Mouse (Mus musculus) limb, embryonic 14.5 days (tissue): ENCODE data around the gene 4930452B06Rik. TPM values are rescaled to one million over a fixed set of nuclear protein-coding genes. Genes with fewer than 3 reads are reported as not detected.

ENCODE experiments used
- ATAC-seq: fragments of 200-750 bp; cut with Nextera tagmentation; 2 replicates; pipeline ENCODE4 v1.8.0; 2017; ENCODE audit warnings: low read depth, moderate number of reproducible peaks, moderate TSS enrichment; ENCODE audit not compliant: low FRiP score
- DNase-seq: peaks from one replicate; pipeline ENCODE4 v3.0.0-alpha.2; 2015; ENCODE audit warnings: low spot score
- H3K27ac ChIP-seq: fragments of 300-500 bp; sonication (generic); replicated peaks from 2 replicates; pipeline ENCODE4 v1.5.1; 2014; ENCODE audit warnings: low read depth, mild to moderate bottlenecking, low read length, moderate library complexity, mixed read lengths
- H3K27me3 ChIP-seq: fragments of 300-500 bp; sonication (generic); 2 replicates; pipeline ENCODE4 v1.6.1; 2014; ENCODE audit warnings: low read length, mixed read lengths; ENCODE audit not compliant: control insufficient read depth, insufficient read depth
- H3K36me3 ChIP-seq: fragments of 300-500 bp; sonication (generic); 2 replicates; pipeline ENCODE4 v1.6.1; 2014; ENCODE audit warnings: mild to moderate bottlenecking, low read length, moderate library complexity, mixed read lengths; ENCODE audit not compliant: control insufficient read depth, insufficient read depth
- H3K4me1 ChIP-seq: fragments of 300-500 bp; sonication (generic); 2 replicates; pipeline ENCODE4 v1.6.1; 2014; ENCODE audit warnings: antibody characterized with exemption, low read length, mixed read lengths; ENCODE audit not compliant: control insufficient read depth, insufficient read depth
- H3K4me2 ChIP-seq: fragments of 300-500 bp; sonication (generic); replicated peaks from 2 replicates; pipeline ENCODE4 v1.6.1; 2014; ENCODE audit warnings: low read depth, mild to moderate bottlenecking, low read length, moderate library complexity; ENCODE audit not compliant: severe bottlenecking
- H3K4me3 ChIP-seq: fragments of 300-500 bp; sonication (generic); replicated peaks from 2 replicates; pipeline ENCODE4 v1.5.1; 2014; ENCODE audit warnings: low read length
- H3K9ac ChIP-seq: fragments of 300-500 bp; sonication (generic); 2 replicates; pipeline ENCODE4 v1.6.1; 2014; ENCODE audit warnings: mild to moderate bottlenecking, low read depth, low read length, moderate library complexity; ENCODE audit not compliant: severe bottlenecking
- H3K9me3 ChIP-seq: fragments of 300-500 bp; sonication (generic); 2 replicates; pipeline ENCODE4 v1.6.1; 2016; ENCODE audit warnings: low read length; ENCODE audit not compliant: control insufficient read depth
- POLR2A ChIP-seq: fragments of 200-500 bp; IDR thresholded peaks from 2 replicates; pipeline ENCODE4 v1.8.0; 2012; ENCODE audit warnings: inconsistent platforms, mild to moderate bottlenecking, moderate library complexity, borderline replicate concordance; ENCODE audit not compliant: insufficient read depth, insufficient read length; ENCODE audit errors: extremely low read depth
- WGBS: fragments of 180-500 bp; shearing (Covaris S2); extraction: QIAGEN DNeasy Blood & Tissue Kit; methylation state at CpG from one replicate; pipeline ENCODE4 v1.1.7; 2014; 5-methylcytosine and 5-hydroxymethylcytosine counted together
- polyA plus RNA-seq, 2 experiments: library from polyadenylated mRNA; depleted of rRNA in 1 of 2; stranded (reverse) in 1 of 2; unstranded in 1 of 2; fragments of >200 nt; fragmentation: Nextera tagmentation in 1 of 2; extraction: Ambion mirVana in 1 of 2; gene quantifications; 2 replicates each; pipeline versions ENCODE4 v1.2.1 to v1.2.3; 2012 to 2014

The 4930452B06Rik gene
- polyA plus RNA-seq, 2 experiments = 2.7 to 5.0 TPM

GRCm38 (mm10) chr14:8510288-8510959 lies 155.6 kb downstream of the 4930452B06Rik start:
- 89% methylated on average over 10 of the region's 10 CpGs for WGBS

GRCm38 (mm10) chr14:8508669-8509068 lies 157.4 kb downstream of the 4930452B06Rik start:
- ATAC-seq = no peak
- Histone ChIP-seq H3K27me3 (no peaks in the 10 kb centered on the region), H3K4me2 (no peak overlapping the region), H3K4me3 (no peak overlapping the region), H3K27ac (no peak overlapping the region), H3K9me3 (no peaks in the 10 kb centered on the region), H3K36me3 (no peaks in the 10 kb centered on the region), H3K4me1 (no peaks in the 10 kb centered on the region), H3K9ac (no peak overlapping the region)
- TF ChIP-seq POLR2A = no peak
- DNase-seq = no peak

More at GRCm38 (mm10) chr14:8510288-8510959, 155.6 kb downstream of the 4930452B06Rik start:
- DNase-seq (no peak), ATAC-seq (no peak)
- Histone ChIP-seq H3K9me3 (no peaks in the 10 kb centered on the region), H3K4me3 (no peak overlapping the region), H3K27ac (no peak overlapping the region), H3K9ac (no peak overlapping the region), H3K27me3 (no peaks in the 10 kb centered on the region), H3K36me3 (no peaks in the 10 kb centered on the region), H3K4me1 (no peaks in the 10 kb centered on the region), H3K4me2 (no peak overlapping the region)
- no peak for TF ChIP-seq POLR2A

- no peak overlapping the region for H3K27ac ChIP-seq
- TF ChIP-seq POLR2A = no peak
- H3K9me3 ChIP-seq = no peaks in the 10 kb centered on the region
- H3K4me2 ChIP-seq = no peak overlapping the region
- H3K27me3 ChIP-seq = no peaks in the 10 kb centered on the region
- no peak overlapping the region for H3K4me3 ChIP-seq
- no peak overlapping the region for H3K9ac ChIP-seq
- ATAC-seq = no peak
- no peaks in the 10 kb centered on the region for H3K36me3 ChIP-seq
- no peaks in the 10 kb centered on the region for H3K4me1 ChIP-seq
- DNase-seq = no peak
- 86% methylated on average over 2 of the region's 2 CpGs for WGBS
Measured at GRCm38 (mm10) chr14:8504206-8504605, 161.8 kb downstream of the 4930452B06Rik start.

DNA sequence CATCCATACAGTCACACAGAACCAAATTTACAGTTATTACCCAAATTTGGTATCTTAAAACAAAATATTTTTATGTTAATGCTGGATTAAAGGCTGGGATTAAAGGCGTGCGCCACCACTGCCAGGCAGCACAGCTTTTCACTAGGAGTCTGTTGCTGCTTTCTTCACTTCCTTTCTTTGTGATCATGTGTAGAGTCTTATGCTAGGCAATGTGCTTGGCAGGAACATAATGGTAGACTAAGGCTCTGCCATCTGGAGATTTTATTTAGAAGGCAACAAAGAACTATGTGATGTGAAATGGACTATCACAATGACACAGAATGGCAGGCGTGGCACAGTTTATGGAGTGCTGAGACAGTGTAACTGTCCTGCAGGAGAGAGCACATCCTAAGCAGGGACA lies 162.7 kb downstream of the 4930452B06Rik start:
- Histone ChIP-seq H3K36me3 (no peaks in the 10 kb centered on the region), H3K4me3 (no peak overlapping the region), H3K27ac (no peak overlapping the region), H3K9me3 (no peaks in the 10 kb centered on the region), H3K27me3 (no peaks in the 10 kb centered on the region), H3K9ac (no peak overlapping the region), H3K4me1 (no peaks in the 10 kb centered on the region), H3K4me2 (no peak overlapping the region)
- TF ChIP-seq POLR2A = no peak
- WGBS = 96% methylated on average over 3 of the region's 3 CpGs
- no peak for ATAC-seq
- DNase-seq = no peak

DNA sequence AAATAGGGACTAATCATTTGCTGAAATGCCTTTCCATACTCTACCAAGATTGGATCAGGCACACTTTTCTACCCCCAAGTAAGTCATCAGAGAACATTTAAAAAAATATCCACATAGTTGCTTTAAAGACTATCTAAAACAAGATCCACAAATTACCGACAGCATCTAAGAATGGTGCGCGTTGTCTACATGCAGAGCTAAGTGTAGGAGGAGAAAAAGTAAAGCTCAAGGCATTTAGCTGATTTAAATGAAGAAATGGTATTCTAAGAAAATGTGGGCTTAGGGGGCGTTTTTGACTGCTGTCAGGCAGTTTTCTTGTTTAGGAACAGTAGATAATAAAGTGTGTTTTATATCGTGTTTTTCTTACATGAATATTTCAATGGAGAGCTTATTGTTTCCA lies 163.5 kb downstream of the 4930452B06Rik start:
- TF ChIP-seq POLR2A = no peak
- WGBS = 94% methylated on average over 5 of the region's 5 CpGs

More for the DNA sequence above, 163.5 kb downstream of the 4930452B06Rik start:
- Histone ChIP-seq H3K4me3 (no peak overlapping the region), H3K27me3 (no peaks in the 10 kb centered on the region), H3K9me3 (no peaks in the 10 kb centered on the region), H3K4me1 (no peaks in the 10 kb centered on the region), H3K36me3 (no peaks in the 10 kb centered on the region), H3K4me2 (no peak overlapping the region), H3K9ac (no peak overlapping the region), H3K27ac (no peak overlapping the region)
- no peak for ATAC-seq
- no peak for DNase-seq
